Mouse (Mus musculus) small intestine, adult 2 months (tissue): ENCODE data around the gene Mapk8. TPM values are rescaled to one million over a fixed set of nuclear protein-coding genes. Genes with fewer than 3 reads are reported as not detected.

ENCODE experiments used
- H3K27ac ChIP-seq: fragments of 200-500 bp; 2 replicates; pipeline ENCODE4 v1.5.1; 2012; ENCODE audit warnings: low read depth, low read length, control low read depth, inconsistent platforms; ENCODE audit not compliant: insufficient read depth
- H3K27me3 ChIP-seq: fragments of 200-500 bp; 2 replicates; pipeline ENCODE4 v1.6.1; 2012; ENCODE audit warnings: mild to moderate bottlenecking, moderate library complexity, low read length, inconsistent platforms; ENCODE audit not compliant: control insufficient read depth, insufficient read depth
- H3K36me3 ChIP-seq: fragments of 200-500 bp; 2 replicates; pipeline ENCODE4 v1.6.1; 2012; ENCODE audit warnings: mild to moderate bottlenecking, low read length, control low read depth, inconsistent platforms; ENCODE audit not compliant: control insufficient read depth, insufficient read depth
- H3K4me1 ChIP-seq: fragments of 200-500 bp; 2 replicates; pipeline ENCODE4 v1.6.1; 2012; ENCODE audit warnings: low read length, inconsistent platforms, mixed read lengths; ENCODE audit not compliant: control insufficient read depth, insufficient read depth, insufficient read length
- H3K4me3 ChIP-seq: fragments of 200-500 bp; 2 replicates; pipeline ENCODE4 v1.5.1; 2012; ENCODE audit warnings: low read depth, mild to moderate bottlenecking, control low read depth, inconsistent platforms, low read length, moderate library complexity
- CTCF ChIP-seq: fragments of 200-500 bp; IDR thresholded peaks from 2 replicates; pipeline ENCODE4 v1.5.1; 2012; ENCODE audit warnings: low read depth, mild to moderate bottlenecking, control low read depth, inconsistent platforms, low read length, moderate library complexity, mixed read lengths; ENCODE audit not compliant: insufficient replicate concordance, insufficient read length; ENCODE audit errors: extremely low read depth
- POLR2A ChIP-seq: fragments of 200-500 bp; IDR thresholded peaks from 2 replicates; pipeline ENCODE4 v1.6.1; 2012; ENCODE audit warnings: low read depth, mild to moderate bottlenecking, control low read depth, inconsistent platforms, low read length, moderate library complexity
- WGBS: fragments of 180-500 bp; shearing (Covaris S2); methylation state at CpG from one replicate; pipeline ENCODE4 v1.1.7; 2018; 5-methylcytosine and 5-hydroxymethylcytosine counted together
- polyA plus RNA-seq: library from polyadenylated mRNA; depleted of rRNA; stranded (reverse); fragments of >200 nt; gene quantifications from 2 replicates; pipeline ENCODE4 v1.2.3, GENCODE M21; 2012

The Mapk8 gene
- polyA plus RNA-seq, 1 experiment, result 11.8 TPM

GRCm38 (mm10) chr14:33370056-33370455 lies 76.9 kb downstream of the Mapk8 start:
- Histone ChIP-seq H3K27ac (no peak overlapping the region), H3K4me3 (no peak overlapping the region), H3K4me1 (no peaks in the 10 kb centered on the region), H3K27me3 (no peaks in the 10 kb centered on the region), H3K36me3 (no peaks in the 10 kb centered on the region)
- 2% methylated on average over 7 of the region's 7 CpGs for WGBS
- no peak for TF ChIP-seq POLR2A
- TF ChIP-seq CTCF, result no peak

DNA sequence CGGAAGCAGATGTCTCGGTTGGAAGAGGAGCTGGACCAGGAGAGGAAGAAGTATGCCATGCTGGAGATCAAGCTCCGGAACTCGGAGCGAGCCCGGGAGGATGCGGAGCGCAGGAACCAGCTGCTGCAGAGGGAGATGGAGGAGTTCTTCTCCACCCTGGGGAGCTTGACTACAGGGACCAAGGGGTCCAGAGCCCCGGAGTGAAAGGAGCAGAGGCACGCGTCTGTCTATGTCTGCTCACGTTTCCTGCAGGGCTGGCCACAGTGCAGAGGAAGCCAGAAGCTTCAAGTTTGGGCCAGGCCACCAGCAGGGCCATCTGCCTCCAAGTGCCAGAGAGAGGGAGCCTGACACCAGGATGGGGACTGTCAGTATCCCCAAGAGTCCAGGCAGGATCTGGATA lies 77.6 kb downstream of the Mapk8 start:
- no peaks in the 10 kb centered on the region for H3K27me3 ChIP-seq
- WGBS, result 81% methylated on average over 12 of the region's 12 CpGs
- H3K27ac ChIP-seq, result no peak overlapping the region
- no peaks in the 10 kb centered on the region for H3K4me1 ChIP-seq
- H3K36me3 ChIP-seq, result no peaks in the 10 kb centered on the region
- TF ChIP-seq CTCF (no peak), POLR2A (no peak)
- no peak overlapping the region for H3K4me3 ChIP-seq

- Histone ChIP-seq H3K27me3 (no peaks in the 10 kb centered on the region), H3K4me1 (no peaks in the 10 kb centered on the region), H3K27ac (no peak overlapping the region), H3K36me3 (no peaks in the 10 kb centered on the region), H3K4me3 (no peak overlapping the region)
- 85% methylated on average over 30 of the region's 30 CpGs for WGBS
- no peak for TF ChIP-seq POLR2A
- TF ChIP-seq CTCF, result no peak
Observed at GRCm38 (mm10) chr14:33366891-33367777, 79.8 kb downstream of the Mapk8 start.

DNA sequence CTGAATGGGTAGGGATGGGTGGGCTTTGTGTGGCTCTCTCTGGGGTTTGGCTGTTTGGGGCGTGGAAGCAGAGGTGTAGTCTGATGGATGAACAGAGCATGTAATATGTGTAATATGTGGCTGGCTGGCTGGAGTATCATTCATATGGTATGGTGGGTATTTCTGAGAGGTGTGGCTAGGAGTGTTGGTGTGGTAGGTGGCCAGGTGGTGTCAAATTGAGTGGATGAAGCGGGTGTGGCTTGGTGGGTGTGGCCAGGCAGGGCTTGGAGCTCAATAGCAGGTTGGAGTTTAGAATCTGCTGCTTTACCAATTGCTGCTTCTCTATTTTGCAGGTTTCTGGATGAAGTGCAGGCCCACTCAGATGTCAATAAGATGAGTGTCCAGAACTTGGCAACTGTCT lies 82.9 kb downstream of the Mapk8 start:
- no peak for TF ChIP-seq POLR2A
- WGBS, result 75% methylated on average over 2 of the region's 2 CpGs
- H3K27ac ChIP-seq, result no peak overlapping the region
- no peaks in the 10 kb centered on the region for H3K36me3 ChIP-seq
- no peak overlapping the region for H3K4me3 ChIP-seq
- no peaks in the 10 kb centered on the region for H3K27me3 ChIP-seq
- H3K4me1 ChIP-seq, result no peaks in the 10 kb centered on the region

DNA sequence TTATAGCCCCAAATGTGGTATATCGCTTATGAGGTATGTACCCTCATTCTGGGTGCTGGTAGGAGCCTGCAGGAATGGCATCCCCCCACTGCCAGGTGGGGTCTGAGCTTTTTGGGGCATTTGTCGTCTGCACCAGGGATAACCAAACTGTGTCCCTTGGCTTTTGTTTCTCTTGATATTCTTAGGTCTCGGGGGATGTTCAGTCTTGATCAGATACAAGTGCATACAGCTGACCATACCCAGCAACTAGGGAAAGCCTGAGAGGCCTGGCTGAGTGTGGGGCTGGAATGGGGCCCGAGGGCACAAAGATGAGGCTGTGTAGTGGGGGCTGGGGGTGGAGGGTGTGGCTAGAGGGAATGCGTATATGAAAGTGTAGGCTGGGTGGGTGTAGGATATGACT lies 83.3 kb downstream of the Mapk8 start:
- Histone ChIP-seq H3K27ac (no peak overlapping the region), H3K27me3 (no peaks in the 10 kb centered on the region), H3K4me1 (no peaks in the 10 kb centered on the region), H3K4me3 (no peak overlapping the region), H3K36me3 (no peaks in the 10 kb centered on the region)
- 41% methylated on average over 5 of the region's 5 CpGs for WGBS
- TF ChIP-seq CTCF (no peak), POLR2A (no peak)

DNA sequence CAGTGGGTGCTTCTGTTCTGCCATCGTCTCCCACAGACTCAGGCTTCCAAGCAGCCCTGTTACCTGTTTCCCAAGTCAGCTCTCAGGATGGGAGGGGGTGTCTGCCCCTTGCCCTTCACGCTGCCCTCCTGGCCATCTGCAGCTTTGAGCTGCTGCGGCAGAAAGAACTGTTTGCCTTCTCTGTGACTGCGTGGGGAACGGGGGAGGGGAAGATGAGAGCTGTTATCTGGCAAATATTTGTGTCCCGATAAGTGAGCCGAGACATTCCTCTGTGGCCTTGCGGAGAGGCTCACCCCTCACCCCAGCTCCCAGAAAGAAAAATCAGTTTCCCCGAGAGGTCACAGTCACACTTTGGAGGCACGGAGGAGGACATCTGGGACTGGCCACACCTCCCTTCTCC lies 84.2 kb downstream of the Mapk8 start:
- H3K27me3 ChIP-seq, result no peaks in the 10 kb centered on the region
- no peaks in the 10 kb centered on the region for H3K4me1 ChIP-seq
- no peak overlapping the region for H3K27ac ChIP-seq
- no peaks in the 10 kb centered on the region for H3K36me3 ChIP-seq
- H3K4me3 ChIP-seq, result no peak overlapping the region
- 19% methylated on average over 10 of the region's 10 CpGs for WGBS
- TF ChIP-seq POLR2A, result no peak
- TF ChIP-seq CTCF, result no peak

DNA sequence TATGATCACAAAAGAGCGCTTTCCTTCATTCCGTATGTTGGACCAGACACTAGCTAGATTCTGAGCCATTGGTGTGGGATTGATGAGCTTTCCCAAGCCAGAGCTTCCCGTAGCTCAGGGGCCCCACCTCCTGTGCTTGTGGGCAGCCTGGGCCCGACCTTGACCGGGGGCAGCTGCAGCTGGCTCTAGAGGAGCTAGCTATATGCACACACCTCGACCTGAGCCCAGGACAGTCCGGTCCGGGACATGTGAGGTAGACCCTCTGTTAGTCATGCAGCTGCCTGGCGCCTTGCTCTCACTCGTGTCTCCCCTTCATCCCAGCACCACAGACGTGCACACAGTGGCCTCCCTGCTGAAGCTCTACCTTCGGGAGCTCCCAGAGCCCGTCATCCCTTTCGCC lies 84.8 kb downstream of the Mapk8 start:
- H3K27ac ChIP-seq, result no peak overlapping the region
- no peaks in the 10 kb centered on the region for H3K27me3 ChIP-seq
- no peak overlapping the region for H3K4me3 ChIP-seq
- no peaks in the 10 kb centered on the region for H3K4me1 ChIP-seq
- H3K36me3 ChIP-seq, result no peaks in the 10 kb centered on the region
- WGBS, result 35% methylated on average over 14 of the region's 14 CpGs
- TF ChIP-seq POLR2A (no peak), CTCF (no peak)
